Mouse (Mus musculus): Measurements from ENCODE around the gene Galnt7. TPM values are rescaled to one million over a fixed set of nuclear protein-coding genes. Genes with fewer than 3 reads are reported as not detected.

The Galnt7 gene
- 6.8 and 7.5 TPM in 2 replicates for polyA plus RNA-seq (2015; fragmentation: Nextera tagmentation; extraction: Ambion mirVana)

GRCm38 (mm10) chr8:57652456-57653055 is at the start of gene Galnt7:
Galnt7 (minus strand) TSS chr8:57653032.

GRCm38 (mm10) chr8:57511316-57512118 is 141.3 kb downstream of the Galnt7 start, which contains the start of gene Hmgb2:
Hmgb2 (plus strand) TSS chr8:57511907.

GRCm38 (mm10) chr8:57487441-57488155 is 165.2 kb downstream of the Galnt7 start, which contains the start of gene Sap30:
Sap30 (minus strand) TSS chr8:57487860.

Other genes with a start within 250 kb of the Galnt7 start
- gene Scrg1, start 197.1 kb downstream of the Galnt7 start, polyA plus RNA-seq (2015; fragmentation: Nextera tagmentation; extraction: Ambion mirVana): 5.7 and 8.3 TPM in 2 replicates
- 21.4 and 24.4 TPM in 2 replicates for gene Sap30, start 165.2 kb downstream of the Galnt7 start, polyA plus RNA-seq (2015; fragmentation: Nextera tagmentation; extraction: Ambion mirVana)
- gene Hmgb2, start 141.1 kb downstream of the Galnt7 start, polyA plus RNA-seq (2015; fragmentation: Nextera tagmentation; extraction: Ambion mirVana): 865 and 1,019 TPM in 2 replicates

Data from spleen, postnatal 0 days (tissue).